Mouse (Mus musculus) layer of hippocampus, adult 9-10 months (tissue): ENCODE data around the gene 1700013G24Rik.

Source experiments
- DNase-seq: peaks from one replicate; pipeline ENCODE4 v3.0.0; 2022; ENCODE audit warnings: low spot score

The 1700013G24Rik gene

GRCm38 (mm10) chr4:137457292-137457691 lies 4.2 kb downstream of the 1700013G24Rik start:
- DNase-seq, result no peak

GRCm38 (mm10) chr4:137458310-137458709 lies 5.2 kb downstream of the 1700013G24Rik start:
- DNase-seq, result no peak

- DNase-seq, result no peak
Measured at GRCm38 (mm10) chr4:137458861-137459260, 5.8 kb downstream of the 1700013G24Rik start.

- DNase-seq, result no peak
Measured at GRCm38 (mm10) chr4:137460676-137461075, 7.6 kb downstream of the 1700013G24Rik start.

GRCm38 (mm10) chr4:137461217-137461616 lies 8.1 kb downstream of the 1700013G24Rik start:
- no peak for DNase-seq

GRCm38 (mm10) chr4:137461981-137462690 lies 9.1 kb downstream of the 1700013G24Rik start:
- no peak for DNase-seq

GRCm38 (mm10) chr4:137465125-137465787 lies 12.2 kb downstream of the 1700013G24Rik start:
- DNase-seq, result no peak

GRCm38 (mm10) chr4:137466991-137467390 lies 13.9 kb downstream of the 1700013G24Rik start:
- DNase-seq, result no peak

GRCm38 (mm10) chr4:137467525-137467924 lies 14.4 kb downstream of the 1700013G24Rik start:
- no peak for DNase-seq

- DNase-seq, result peak; percentile 37
Measured at GRCm38 (mm10) chr4:137468260-137469080, 15.4 kb downstream of the 1700013G24Rik start, which contains the start of gene Hspg2. Gene Hspg2, plus strand, starts transcription at chr4:137468769.

- DNase-seq, result no peak
Measured at GRCm38 (mm10) chr4:137469081-137469844, 16.2 kb downstream of the 1700013G24Rik start.

GRCm38 (mm10) chr4:137469845-137470692 lies 17.0 kb downstream of the 1700013G24Rik start:
- DNase-seq, result no peak

GRCm38 (mm10) chr4:137470701-137471317 lies 17.7 kb downstream of the 1700013G24Rik start:
- no peak for DNase-seq

GRCm38 (mm10) chr4:137471326-137471725 lies 18.2 kb downstream of the 1700013G24Rik start:
- DNase-seq, result no peak

GRCm38 (mm10) chr4:137473240-137473639 lies 20.2 kb downstream of the 1700013G24Rik start:
- no peak for DNase-seq

GRCm38 (mm10) chr4:137473701-137474388 lies 20.8 kb downstream of the 1700013G24Rik start:
- no peak for DNase-seq

- DNase-seq, result no peak
Measured at GRCm38 (mm10) chr4:137474694-137475093, 21.6 kb downstream of the 1700013G24Rik start.

GRCm38 (mm10) chr4:137475271-137476050 lies 22.4 kb downstream of the 1700013G24Rik start:
- DNase-seq, result no peak
